ENCODE assay signal across 8 mouse cellular contexts in genomic region chr14:57998526-57999401, GRCm38 (mm10). TPM values are rescaled to one million over a fixed set of nuclear protein-coding genes. Genes with fewer than 3 reads are reported as not detected.
DNase-seq lines count a peak whose midpoint lies in the region; ATAC-seq and TF ChIP-seq lines count a peak whose summit lies in the region.

Gene Micu2 (minus strand): TSS chr14:57999262.

- ATAC-seq in heart, embryonic 11.5 days (replicated peaks; ENCODE audit: insufficient number of reproducible peaks, low FRiP score, low TSS enrichment): peak; percentile 87
- peak; percentile 97 for ATAC-seq in kidney, embryonic 16.5 days (ENCODE audit: low FRiP score, low TSS enrichment)
- ATAC-seq in liver, embryonic 11.5 days (replicated peaks; ENCODE audit: low FRiP score): peak; percentile 96
- ATAC-seq in stomach, embryonic 14.5 days (ENCODE audit: insufficient number of reproducible peaks, insufficient read depth, low FRiP score, low read depth): peak; percentile 93

- TF ChIP-seq CTCF in C2C12 (IDR thresholded peaks at IDR 0.05; ENCODE audit: control insufficient read depth, insufficient read depth, insufficient read length): no peak
- TF ChIP-seq CTCF in brain, embryonic 14.5 days (IDR thresholded peaks at IDR 0.05; ENCODE audit: borderline replicate concordance, extremely low read depth, insufficient read depth, insufficient read length): no peak

- peak within 1 kb of the TSS; percentile 95 for H3K9ac ChIP-seq in heart, embryonic 11.5 days (ENCODE audit: low read depth, low read length)
- peak within 1 kb of the TSS; percentile 97 for H3K9ac ChIP-seq in kidney, embryonic 16.5 days (replicated peaks; ENCODE audit: low read length)
- peak within 1 kb of the TSS; percentile 94 for H3K9ac ChIP-seq in liver, embryonic 11.5 days (ENCODE audit: low read depth, low read length)
- peak within 1 kb of the TSS; percentile 90 for H3K9ac ChIP-seq in stomach, embryonic 14.5 days (replicated peaks; ENCODE audit: low read depth, low read length)

- peak within 1 kb of the TSS; percentile 83 for H3K27ac ChIP-seq in heart, embryonic 11.5 days (ENCODE audit: low read depth, low read length)
- H3K27ac ChIP-seq in kidney, embryonic 16.5 days (ENCODE audit: low read length): peak within 1 kb of the TSS; percentile 86
- H3K27ac ChIP-seq in liver, embryonic 11.5 days (ENCODE audit: low read depth, low read length): peak within 1 kb of the TSS; percentile 76
- peak within 1 kb of the TSS; percentile 84 for H3K27ac ChIP-seq in stomach, embryonic 14.5 days (ENCODE audit: low read length)

- WGBS in heart, embryonic 11.5 days (ENCODE audit: insufficient replicate concordance): 3% methylated on average over 67 of the region's 76 CpGs
- WGBS in kidney, embryonic 16.5 days: 2% methylated on average over 68 of the region's 76 CpGs
- 2% methylated on average over 74 of the region's 76 CpGs for WGBS in liver, embryonic 11.5 days
- WGBS in stomach, embryonic 14.5 days: 2% methylated on average over 74 of the region's 76 CpGs

- H3K4me1 ChIP-seq in erythroblast, embryonic 14.5 days (ENCODE audit: control insufficient read depth): peaks cover 32% of the 10 kb centered on the region
- H3K4me1 ChIP-seq in heart, embryonic 11.5 days (ENCODE audit: control insufficient read depth, insufficient read depth, low read length): peaks cover 7% of the 10 kb centered on the region; the same call in 1 of the 2 replicates
- peaks cover 5% of the 10 kb centered on the region; the same call in 1 of the 2 replicates for H3K4me1 ChIP-seq in kidney, embryonic 16.5 days (ENCODE audit: insufficient read depth, low read length)
- peaks cover 11% of the 10 kb centered on the region for H3K4me1 ChIP-seq in liver, embryonic 11.5 days (replicated peaks; ENCODE audit: control insufficient read depth, insufficient read depth, low read length)
- H3K4me1 ChIP-seq in stomach, embryonic 14.5 days (ENCODE audit: control insufficient read depth, insufficient read depth, low read length): no peaks in the 10 kb centered on the region

- H3K4me3 ChIP-seq in C2C12 (ENCODE audit: insufficient read depth, poor library complexity, severe bottlenecking): peak within 1 kb of the TSS; percentile 85
- H3K4me3 ChIP-seq in erythroblast, embryonic 14.5 days (replicated peaks): peak within 1 kb of the TSS; percentile 92
- H3K4me3 ChIP-seq in heart, embryonic 11.5 days (ENCODE audit: low read depth, low read length): peak within 1 kb of the TSS; percentile 92
- peak within 1 kb of the TSS; percentile 76 for H3K4me3 ChIP-seq in kidney, embryonic 16.5 days (ENCODE audit: low read length)
- H3K4me3 ChIP-seq in liver, embryonic 11.5 days (ENCODE audit: low read depth, low read length): peak within 1 kb of the TSS; percentile 95
- peak within 1 kb of the TSS; percentile 91 for H3K4me3 ChIP-seq in stomach, embryonic 14.5 days (ENCODE audit: low read depth, low read length)

- peak; percentile 97 for DNase-seq in brain, embryonic 14.5 days (ENCODE audit: low read depth)
- DNase-seq in liver, embryonic 11.5 days (ENCODE audit: low spot score): peak; percentile 82
- peak; percentile 94 for DNase-seq in naive thymus-derived CD4-positive, alpha-beta T cell, adult 2 months (ENCODE audit: low read depth)

- H3K9me3 ChIP-seq in erythroblast, embryonic 14.5 days (ENCODE audit: control insufficient read depth, low read length): peaks cover 7% of the 10 kb centered on the region
- H3K9me3 ChIP-seq in heart, embryonic 11.5 days (replicated peaks; ENCODE audit: control insufficient read depth, low read length): no peaks in the 10 kb centered on the region
- H3K9me3 ChIP-seq in kidney, embryonic 16.5 days (ENCODE audit: low read length): no peaks in the 10 kb centered on the region
- H3K9me3 ChIP-seq in liver, embryonic 11.5 days (ENCODE audit: control insufficient read depth, low read length): no peaks in the 10 kb centered on the region
- no peaks in the 10 kb centered on the region for H3K9me3 ChIP-seq in stomach, embryonic 14.5 days (ENCODE audit: control insufficient read depth, low read depth, low read length)

- peaks cover 42% of the 10 kb centered on the region for H3K79me2 ChIP-seq in C2C12 (ENCODE audit: control insufficient read depth, insufficient read depth)

- peak; percentile 91 for TF ChIP-seq POLR2A in brain, embryonic 14.5 days (IDR thresholded peaks at IDR 0.05; ENCODE audit: borderline replicate concordance, extremely low read depth, insufficient read depth, insufficient read length, poor library complexity, severe bottlenecking)

- peak within 1 kb of the TSS; percentile 88 for H3ac ChIP-seq in C2C12 (ENCODE audit: control insufficient read depth, insufficient read length, low read depth)

- no peaks in the 10 kb centered on the region for H3K27me3 ChIP-seq in C2C12 (ENCODE audit: control insufficient read depth, insufficient read depth, insufficient read length)
- peaks cover 2% of the 10 kb centered on the region; the same call in 1 of the 2 replicates for H3K27me3 ChIP-seq in erythroblast, embryonic 14.5 days (ENCODE audit: control insufficient read depth)
- no peaks in the 10 kb centered on the region for H3K27me3 ChIP-seq in heart, embryonic 11.5 days (ENCODE audit: control insufficient read depth, insufficient read depth, low read length)
- no peaks in the 10 kb centered on the region for H3K27me3 ChIP-seq in kidney, embryonic 16.5 days (ENCODE audit: insufficient read depth, low read length)
- no peaks in the 10 kb centered on the region for H3K27me3 ChIP-seq in liver, embryonic 11.5 days (replicated peaks; ENCODE audit: control insufficient read depth, insufficient read depth, low read length)
- no peaks in the 10 kb centered on the region for H3K27me3 ChIP-seq in stomach, embryonic 14.5 days (ENCODE audit: control insufficient read depth, insufficient read depth, low read length)

- no peaks in the 10 kb centered on the region for H3K36me3 ChIP-seq in C2C12 (ENCODE audit: control insufficient read depth, insufficient read depth)
- H3K36me3 ChIP-seq in erythroblast, embryonic 14.5 days (ENCODE audit: control insufficient read depth): no peaks in the 10 kb centered on the region
- no peaks in the 10 kb centered on the region for H3K36me3 ChIP-seq in heart, embryonic 11.5 days (ENCODE audit: control insufficient read depth, insufficient read depth, low read length)
- no peaks in the 10 kb centered on the region for H3K36me3 ChIP-seq in kidney, embryonic 16.5 days (ENCODE audit: insufficient read depth, low read length)
- no peaks in the 10 kb centered on the region for H3K36me3 ChIP-seq in liver, embryonic 11.5 days (ENCODE audit: control insufficient read depth, insufficient read depth, low read length)
- no peaks in the 10 kb centered on the region for H3K36me3 ChIP-seq in stomach, embryonic 14.5 days (ENCODE audit: control insufficient read depth, insufficient read depth, low read length)

- peaks cover 20% of the 10 kb centered on the region for H3K79me3 ChIP-seq in C2C12 (ENCODE audit: low read depth)

- H3K4me2 ChIP-seq in heart, embryonic 11.5 days: peak within 1 kb of the TSS; percentile 80
- H3K4me2 ChIP-seq in kidney, embryonic 16.5 days (replicated peaks; ENCODE audit: low read depth, low read length): peak within 1 kb of the TSS; percentile 83
- peak within 1 kb of the TSS; percentile 88 for H3K4me2 ChIP-seq in liver, embryonic 11.5 days
- H3K4me2 ChIP-seq in stomach, embryonic 14.5 days (replicated peaks; ENCODE audit: low read depth, low read length): peak within 1 kb of the TSS; percentile 72

TF ChIP-seq in C2C12, 6 proteins besides CTCF, POLR2A, EP300 and RAD21:
- TF ChIP-seq CEBPB (IDR thresholded peaks at IDR 0.05; ENCODE audit: low read depth) (no peak), MAX (IDR thresholded peaks at IDR 0.05) (peak; percentile 100)

RNA-seq across cellular contexts. Expression of gene Micu2, which starts in this region (rescaled TPM):
- 33.2 TPM for polyA plus RNA-seq in C2C12 (2012; fragmentation: generic; extraction: Trizol)
- 27.8 and 39.9 TPM in 2 replicates for polyA plus RNA-seq in brain, embryonic 14.5 days (2012; rRNA removed)
- polyA plus RNA-seq in erythroblast, embryonic 14.5 days (2012): 2.2 and 5.8 TPM in 2 replicates
- 55.9 and 81.0 TPM in 2 replicates for polyA plus RNA-seq in heart, embryonic 11.5 days (2014; fragmentation: Nextera tagmentation; extraction: Ambion mirVana)
- 86.2 and 92.1 TPM in 2 replicates for polyA plus RNA-seq in kidney, embryonic 16.5 days (2015; fragmentation: Nextera tagmentation; extraction: Ambion mirVana)
- 55.1 and 64.2 TPM in 2 replicates for polyA plus RNA-seq in liver, embryonic 11.5 days (2014; fragmentation: Nextera tagmentation; extraction: Ambion mirVana)
- polyA plus RNA-seq in stomach, embryonic 14.5 days (2014; fragmentation: Nextera tagmentation; extraction: Ambion mirVana): 54.9 and 59.3 TPM in 2 replicates

Comparison
In these comparisons a context has a peak if more than half of its experiments do, and no peak if none do; other contexts are left out.
1. Peak in every context shown above with its lines: DNase-seq, ATAC-seq, H3K4me3 ChIP-seq and H3K27ac ChIP-seq.